Mouse (Mus musculus): ENCODE results near the gene Eepd1.

DNA sequence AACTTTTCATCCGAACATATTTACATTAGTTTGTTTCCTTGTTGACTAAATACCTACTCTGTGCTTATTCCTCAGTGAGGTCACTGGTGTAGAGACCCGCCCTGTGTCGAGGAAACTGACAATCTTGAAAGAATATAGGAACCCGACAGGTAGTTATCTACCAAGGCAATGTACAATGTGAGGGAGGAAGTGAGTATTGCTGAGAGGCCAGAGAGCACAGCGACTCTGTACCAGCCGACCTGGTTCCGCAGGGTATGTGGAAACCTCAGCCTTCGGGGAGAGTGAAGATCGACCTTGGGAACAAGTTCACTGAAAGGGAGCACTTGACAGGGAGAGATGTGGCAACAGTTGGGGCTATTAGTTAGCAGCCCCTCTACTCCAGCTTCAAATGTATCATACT lies 7.2 kb downstream of the Eepd1 start:
- TF ChIP-seq CTCF (IDR thresholded peaks at IDR 0.05; ENCODE audit: borderline replicate concordance, control insufficient read depth, extremely low read depth, insufficient read depth, low read length, poor library complexity) (no peak), POLR2A (IDR thresholded peaks at IDR 0.05; ENCODE audit: control insufficient read depth, extremely low read depth, insufficient read depth, low read length, poor library complexity) (no peak)

Measured in thymus, adult 2 months (tissue).